Mouse (Mus musculus) forebrain, embryonic 11.5 days (tissue): ENCODE results near the gene Krt19. TPM values are rescaled to one million over a fixed set of nuclear protein-coding genes. Genes with fewer than 3 reads are reported as not detected.

Experiments used
- ATAC-seq: fragments of 200-750 bp; cut with Nextera tagmentation; replicated peaks from 2 replicates; pipeline ENCODE4 v1.8.0; 2017; ENCODE audit warnings: moderate TSS enrichment; ENCODE audit not compliant: low FRiP score
- DNase-seq: peaks from one replicate; pipeline ENCODE4 v3.0.0-alpha.2; 2017; ENCODE audit warnings: low spot score
- H3K27ac ChIP-seq: fragments of 300-500 bp; sonication (generic); 2 replicates; pipeline ENCODE4 v1.5.1; 2014; ENCODE audit warnings: low read depth, low read length
- H3K27me3 ChIP-seq: fragments of 300-500 bp; sonication (generic); 2 replicates; pipeline ENCODE4 v1.6.1; 2014; ENCODE audit warnings: mild to moderate bottlenecking, low read length, mixed read lengths; ENCODE audit not compliant: control insufficient read depth, insufficient read depth
- H3K36me3 ChIP-seq: fragments of 300-500 bp; sonication (generic); 2 replicates; pipeline ENCODE4 v1.6.1; 2014; ENCODE audit warnings: mild to moderate bottlenecking, low read length, moderate library complexity, mixed read lengths; ENCODE audit not compliant: control insufficient read depth, insufficient read depth
- H3K4me1 ChIP-seq: fragments of 300-500 bp; sonication (generic); replicated peaks from 2 replicates; pipeline ENCODE4 v1.6.1; 2014; ENCODE audit warnings: low read length, mixed read lengths; ENCODE audit not compliant: control insufficient read depth, insufficient read depth
- H3K4me2 ChIP-seq: fragments of 300-500 bp; sonication (generic); 2 replicates; pipeline ENCODE4 v1.6.1; 2014; ENCODE audit warnings: low read depth, mild to moderate bottlenecking, low read length, moderate library complexity, mixed read lengths; ENCODE audit not compliant: severe bottlenecking
- H3K4me3 ChIP-seq: fragments of 300-500 bp; sonication (generic); 2 replicates; pipeline ENCODE4 v1.5.1; 2014; ENCODE audit warnings: low read depth, low read length
- H3K9ac ChIP-seq: fragments of 300-500 bp; sonication (generic); 2 replicates; pipeline ENCODE4 v1.6.1; 2014; ENCODE audit warnings: low read length
- H3K9me3 ChIP-seq: fragments of 300-500 bp; sonication (generic); 2 replicates; pipeline ENCODE4 v1.6.1; 2016; ENCODE audit warnings: low read length, mixed read lengths; ENCODE audit not compliant: control insufficient read depth
- WGBS: fragments of 180-500 bp; shearing (Covaris S2); extraction: QIAGEN DNeasy Blood & Tissue Kit; methylation state at CpG from one replicate; pipeline ENCODE4 v1.1.7; 2014; 5-methylcytosine and 5-hydroxymethylcytosine counted together
- polyA plus RNA-seq: library from polyadenylated mRNA; unstranded; fragments of >200 nt; fragmentation: Nextera tagmentation; extraction: Ambion mirVana; gene quantifications from 2 replicates; pipeline ENCODE4 v1.2.1, GENCODE M21; 2014

Gene Krt19
- polyA plus RNA-seq, 1 experiment from 2014 or later, result 3.0 TPM

DNA sequence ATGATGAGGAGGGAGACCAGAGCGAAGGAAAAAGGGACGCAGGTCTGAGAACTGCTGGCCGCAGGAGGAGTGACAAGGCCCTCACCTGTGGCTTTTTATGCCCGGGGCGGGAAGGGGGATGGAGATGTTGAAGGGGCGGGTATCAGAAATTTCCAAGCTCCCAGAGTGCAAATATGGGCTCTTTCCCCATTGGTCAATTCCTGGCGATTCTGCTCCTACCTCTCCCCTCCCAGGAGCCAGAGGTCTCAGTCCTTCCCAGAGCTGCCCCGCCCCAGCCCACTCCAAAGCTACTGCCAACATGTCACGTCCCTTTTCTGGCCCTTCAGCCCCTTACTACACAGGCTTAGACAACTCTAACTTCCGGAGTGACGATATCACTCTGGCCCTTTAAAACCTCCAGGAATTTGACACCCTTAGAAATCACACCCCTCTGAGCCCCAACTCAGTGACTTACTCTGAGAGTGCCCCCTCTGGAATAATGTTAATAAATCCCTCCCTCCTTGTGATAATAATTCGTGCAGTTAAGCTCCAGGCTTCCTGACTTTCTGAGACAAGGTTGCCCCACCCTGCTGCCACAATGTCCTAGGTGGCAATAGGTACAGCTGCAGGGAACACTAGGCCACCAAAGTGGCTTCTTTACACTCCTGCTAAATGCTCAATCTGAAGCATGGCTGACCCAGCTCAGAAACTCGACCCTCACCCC lies 2.5 kb downstream of the Krt19 start:
- Histone ChIP-seq H3K9me3 (no peaks in the 10 kb centered on the region), H3K27ac (no peak overlapping the region), H3K36me3 (no peaks in the 10 kb centered on the region), H3K27me3 (peaks cover 17% of the 10 kb centered on the region), H3K4me3 (peak overlapping the region; percentile 17; the same call in 1 of the 2 replicates), H3K4me1 (peaks cover 3% of the 10 kb centered on the region; the same call in 1 of the 2 replicates), H3K9ac (no peak overlapping the region), H3K4me2 (peak overlapping the region; percentile 48)
- ATAC-seq, result no peak
- no peak for DNase-seq
- 2% methylated on average over 13 of the region's 13 CpGs for WGBS

DNA sequence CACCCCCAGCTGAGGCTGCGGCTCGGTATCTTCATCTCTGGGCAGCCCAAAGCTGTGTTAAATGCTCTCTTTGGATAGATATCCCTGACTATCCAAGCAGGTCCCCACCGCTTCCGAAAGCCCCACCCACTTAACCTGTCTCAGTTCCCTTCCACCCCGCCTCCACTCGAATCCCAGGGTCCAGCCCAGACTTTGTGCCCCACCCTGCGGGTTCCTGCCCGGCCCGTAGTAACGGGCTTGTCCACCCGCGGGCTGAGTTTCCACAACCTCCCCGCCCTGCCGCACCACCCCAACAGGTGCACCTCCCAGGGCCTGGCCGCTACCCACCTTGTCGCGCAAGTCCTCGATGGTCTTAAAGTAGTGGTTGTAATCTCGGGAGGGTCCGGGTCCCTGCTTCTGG lies 3.4 kb downstream of the Krt19 start:
- ATAC-seq, result no peak
- no peak overlapping the region for H3K9ac ChIP-seq
- H3K4me1 ChIP-seq, result peaks cover 3% of the 10 kb centered on the region; the same call in 1 of the 2 replicates
- H3K4me2 ChIP-seq, result peak overlapping the region; percentile 48
- H3K36me3 ChIP-seq, result no peaks in the 10 kb centered on the region
- H3K27me3 ChIP-seq, result peaks cover 17% of the 10 kb centered on the region
- peak overlapping the region; percentile 17; the same call in 1 of the 2 replicates for H3K4me3 ChIP-seq
- no peak for DNase-seq
- H3K9me3 ChIP-seq, result no peaks in the 10 kb centered on the region
- H3K27ac ChIP-seq, result no peak overlapping the region
- 1% methylated on average over 20 of the region's 20 CpGs for WGBS

DNA sequence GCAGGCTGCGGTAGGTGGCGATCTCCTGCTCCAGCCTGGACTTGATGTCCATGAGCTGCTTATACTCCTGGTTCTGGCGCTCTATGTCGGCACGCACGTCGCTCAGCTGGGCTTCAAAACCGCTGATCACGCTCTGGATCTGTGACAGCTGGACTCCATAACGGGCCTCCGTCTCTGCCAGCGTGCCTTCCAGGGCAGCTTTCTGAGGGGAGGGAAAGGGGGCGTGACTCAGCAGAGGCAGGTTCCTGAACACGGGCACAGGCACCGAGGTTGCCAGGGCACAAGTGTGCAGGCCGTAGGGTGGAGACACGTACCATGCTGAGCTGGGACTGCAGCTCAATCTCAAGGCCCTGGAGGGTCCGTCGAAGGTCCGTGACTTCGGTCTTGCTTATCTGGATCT lies 7.5 kb downstream of the Krt19 start:
- Histone ChIP-seq H3K4me3 (no peak overlapping the region), H3K9me3 (no peaks in the 10 kb centered on the region), H3K27ac (no peak overlapping the region), H3K4me2 (no peak overlapping the region), H3K36me3 (no peaks in the 10 kb centered on the region), H3K9ac (no peak overlapping the region), H3K27me3 (peaks cover 9% of the 10 kb centered on the region), H3K4me1 (peaks cover 12% of the 10 kb centered on the region; the same call in 1 of the 2 replicates)
- ATAC-seq (no peak), DNase-seq (no peak)
- WGBS, result 90% methylated on average over 21 of the region's 21 CpGs

DNA sequence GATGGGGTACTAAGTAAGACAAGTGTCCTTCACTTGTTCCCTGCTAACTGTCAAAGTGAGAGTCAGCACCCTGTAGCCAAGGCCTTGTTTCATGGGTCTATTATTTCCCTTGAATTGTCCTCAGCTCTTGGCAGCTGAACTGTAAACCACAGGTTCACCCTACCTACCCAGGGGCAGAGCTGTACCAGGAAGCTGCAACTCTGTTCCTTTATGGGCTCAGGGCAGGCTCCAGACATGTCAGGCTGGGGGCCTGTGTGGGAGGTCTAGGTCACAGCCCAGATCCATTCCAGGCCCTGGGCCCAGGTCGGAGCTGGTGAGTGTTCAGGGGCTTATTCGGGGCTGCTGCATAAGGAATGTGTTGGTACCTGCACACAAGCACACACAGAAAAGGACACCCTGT lies 9.1 kb downstream of the Krt19 start:
- no peak overlapping the region for H3K4me2 ChIP-seq
- H3K9ac ChIP-seq, result no peak overlapping the region
- H3K27ac ChIP-seq, result no peak overlapping the region
- no peak overlapping the region for H3K4me3 ChIP-seq
- H3K27me3 ChIP-seq, result 0 out of 2 replicates have a peak, but pooled peaks cover 2% of the 10 kb centered on the region
- no peaks in the 10 kb centered on the region for H3K36me3 ChIP-seq
- H3K9me3 ChIP-seq, result no peaks in the 10 kb centered on the region
- H3K4me1 ChIP-seq, result peaks cover 9% of the 10 kb centered on the region; the same call in 1 of the 2 replicates
- DNase-seq (no peak), ATAC-seq (no peak)
- 87% methylated on average over 2 of the region's 2 CpGs for WGBS

- Histone ChIP-seq H3K27ac (no peak overlapping the region), H3K36me3 (no peaks in the 10 kb centered on the region), H3K4me3 (no peak overlapping the region), H3K27me3 (no peaks in the 10 kb centered on the region), H3K4me2 (no peak overlapping the region), H3K9ac (no peak overlapping the region), H3K4me1 (peaks cover 9% of the 10 kb centered on the region; the same call in 1 of the 2 replicates), H3K9me3 (no peaks in the 10 kb centered on the region)
- WGBS, result 44% methylated on average over 7 of the region's 7 CpGs
- DNase-seq, result no peak
- ATAC-seq, result no peak
These were observed 9.7 kb downstream of the Krt19 start for GRCm38 (mm10) chr11:100138809-100139208.

DNA sequence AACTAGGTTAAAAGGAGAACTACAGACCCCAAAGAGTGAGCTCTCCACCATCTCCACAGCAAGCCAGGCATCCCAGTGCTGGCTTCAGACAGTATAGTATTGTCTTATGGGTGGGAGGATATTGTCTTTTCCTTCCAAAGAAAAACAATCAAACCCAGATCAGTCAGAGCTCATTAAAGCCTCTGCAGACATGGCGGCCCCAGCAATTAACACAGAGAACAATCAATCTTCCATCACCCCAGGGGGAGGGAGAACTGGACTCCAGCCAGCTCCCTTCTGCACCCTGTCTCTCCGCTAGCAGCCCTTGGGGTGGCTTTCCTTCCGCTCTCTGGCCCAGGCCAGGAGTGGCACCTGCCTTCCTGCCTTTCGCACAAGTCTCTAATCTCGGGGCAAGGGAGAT lies 10.8 kb downstream of the Krt19 start:
- H3K4me2 ChIP-seq, result no peak overlapping the region
- H3K9ac ChIP-seq, result no peak overlapping the region
- DNase-seq (no peak), ATAC-seq (no peak)
- H3K27me3 ChIP-seq, result no peaks in the 10 kb centered on the region
- H3K9me3 ChIP-seq, result no peaks in the 10 kb centered on the region
- no peak overlapping the region for H3K27ac ChIP-seq
- H3K36me3 ChIP-seq, result no peaks in the 10 kb centered on the region
- H3K4me3 ChIP-seq, result no peak overlapping the region
- H3K4me1 ChIP-seq, result peaks cover 9% of the 10 kb centered on the region; the same call in 1 of the 2 replicates
- WGBS, result 50% methylated on average over 5 of the region's 5 CpGs

- Histone ChIP-seq H3K4me2 (no peak overlapping the region), H3K27me3 (no peaks in the 10 kb centered on the region), H3K4me3 (no peak overlapping the region), H3K9ac (no peak overlapping the region), H3K36me3 (no peaks in the 10 kb centered on the region), H3K9me3 (no peaks in the 10 kb centered on the region), H3K27ac (no peak overlapping the region), H3K4me1 (peaks cover 9% of the 10 kb centered on the region; the same call in 1 of the 2 replicates)
- 63% methylated on average over 5 of the region's 5 CpGs for WGBS
- DNase-seq, result no peak
- no peak for ATAC-seq
These were observed 11.9 kb downstream of the Krt19 start for GRCm38 (mm10) chr11:100136559-100136958.

GRCm38 (mm10) chr11:100135731-100136130 lies 12.7 kb downstream of the Krt19 start, which contains the start of gene Krt15:
Gene Krt15 (minus strand): TSS chr11:100135928.
- WGBS, result 72% methylated on average over 7 of the region's 7 CpGs
- peaks cover 9% of the 10 kb centered on the region; the same call in 1 of the 2 replicates for H3K4me1 ChIP-seq
- H3K27ac ChIP-seq, result no peak within 1 kb of the TSS
- DNase-seq, result no peak
- no peak within 1 kb of the TSS for H3K4me2 ChIP-seq
- no peaks in the 10 kb centered on the region for H3K36me3 ChIP-seq
- no peaks in the 10 kb centered on the region for H3K9me3 ChIP-seq
- no peak within 1 kb of the TSS for H3K4me3 ChIP-seq
- ATAC-seq, result no peak
- no peaks in the 10 kb centered on the region for H3K27me3 ChIP-seq
- no peak within 1 kb of the TSS for H3K9ac ChIP-seq

DNA sequence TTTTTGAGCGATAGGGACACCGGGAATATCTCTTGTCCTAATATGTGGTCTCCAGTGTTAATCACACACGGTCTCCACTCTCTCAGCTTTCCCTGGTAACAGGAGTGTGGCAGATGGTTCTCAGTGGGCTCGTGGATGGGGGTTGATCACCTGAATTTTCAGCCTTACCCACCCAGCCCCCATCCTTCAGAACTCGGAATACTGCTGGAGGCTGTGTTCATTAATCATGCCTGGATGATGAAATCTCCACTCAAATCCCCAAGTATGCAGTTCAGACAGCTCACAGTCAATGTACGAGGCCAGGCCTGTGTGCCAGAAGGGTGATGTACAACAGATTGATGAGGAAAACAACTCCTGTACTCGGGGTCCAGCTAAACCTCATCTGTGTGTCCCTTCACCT lies 23.6 kb downstream of the Krt19 start:
- Histone ChIP-seq H3K9ac (no peak overlapping the region), H3K9me3 (no peaks in the 10 kb centered on the region), H3K4me3 (no peak overlapping the region), H3K27ac (no peak overlapping the region), H3K4me1 (no peaks in the 10 kb centered on the region), H3K36me3 (no peaks in the 10 kb centered on the region), H3K27me3 (no peaks in the 10 kb centered on the region), H3K4me2 (no peak overlapping the region)
- no peak for ATAC-seq
- no peak for DNase-seq
- WGBS, result 85% methylated on average over 7 of the region's 7 CpGs
